Mouse (Mus musculus): ENCODE measurements around the gene Stx1a.

DNA sequence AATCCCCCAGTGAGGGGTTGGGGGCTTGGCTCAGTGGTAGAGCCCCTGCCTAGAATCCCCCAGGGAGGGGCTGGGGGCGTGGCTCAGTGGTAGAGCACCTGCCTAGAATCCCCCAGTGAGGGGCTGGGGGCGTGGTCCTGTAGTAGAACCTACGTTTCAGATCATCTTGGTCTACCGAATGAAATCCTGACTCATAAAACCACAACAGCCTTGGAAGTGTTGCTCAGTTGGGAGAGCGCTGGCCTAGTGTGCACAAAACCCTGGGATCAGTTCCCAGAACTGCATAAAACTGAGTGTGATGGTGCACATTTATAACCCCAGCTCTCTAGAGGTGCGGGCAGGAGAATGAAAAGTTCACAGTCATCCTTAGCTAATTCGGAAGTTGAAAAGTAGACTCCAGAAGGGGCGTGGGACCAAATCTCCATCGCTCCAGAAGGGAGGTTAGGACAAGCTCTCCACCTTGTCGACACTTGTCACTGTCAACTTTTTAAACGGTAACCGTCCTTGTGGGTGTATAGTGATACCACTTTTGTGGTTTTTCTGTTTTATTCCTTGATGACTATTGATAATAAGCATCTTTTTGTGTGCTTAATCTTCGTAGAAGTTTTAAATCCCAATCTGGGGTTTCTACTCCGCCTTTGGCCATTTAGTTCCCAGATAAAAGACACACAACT is 46.6 kb upstream of the Stx1a start:
- TF ChIP-seq CTCF (IDR thresholded peaks at IDR 0.05; ENCODE audit: control insufficient read depth, insufficient read depth, insufficient read length) (no peak), USF1 (IDR thresholded peaks at IDR 0.05; ENCODE audit: low read depth) (no peak), FOSL1 (IDR thresholded peaks at IDR 0.05; ENCODE audit: insufficient read depth, low read length, poor library complexity, severe bottlenecking) (no peak)
